Mouse (Mus musculus): Measurements from ENCODE around the gene Adgrv1. TPM values are rescaled to one million over a fixed set of nuclear protein-coding genes. Genes with fewer than 3 reads are reported as not detected.
A peak's percentile ranks its signal among the peaks of the same experiment; 100 is the strongest.
"Not testable (repeated sequence)": the region's sequence is repeated elsewhere in the genome, so short reads cannot be mapped to it uniquely, and the experiment has no call there.

Adgrv1 gene
- total RNA-seq, 2 experiments from 2014 or later: 1.5 to 1.9 TPM

- DNase-seq (ENCODE audit: low spot score in 2 of 2): not testable (repeated sequence)
Observed at GRCm38 (mm10) chr13:81627861-81628260, 5.1 kb downstream of the Adgrv1 start.

DNA sequence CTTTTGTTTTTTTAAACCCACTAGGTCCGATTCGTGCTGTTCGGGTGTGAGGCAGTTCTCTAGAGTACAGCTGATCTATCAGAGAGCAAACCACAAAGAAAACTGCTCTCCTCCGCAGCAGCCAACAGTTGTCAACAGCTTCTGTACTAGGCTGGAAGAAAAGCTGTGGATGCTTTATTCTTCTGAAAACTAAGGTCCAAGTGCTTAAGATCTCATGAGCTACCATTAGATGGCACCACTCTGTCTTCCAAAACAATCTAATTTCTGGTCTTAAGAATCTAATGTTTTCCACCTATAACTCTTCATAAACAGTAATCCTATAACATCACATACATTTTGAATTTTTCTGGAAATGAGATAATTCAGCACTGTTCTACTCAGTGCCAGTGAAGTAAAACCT lies 22.6 kb downstream of the Adgrv1 start:
- no peak for DNase-seq (ENCODE audit: low spot score in 2 of 2)

- no peak for DNase-seq (ENCODE audit: low spot score in 2 of 2)
Observed at GRCm38 (mm10) chr13:81606991-81607390, 26.0 kb downstream of the Adgrv1 start.

DNA sequence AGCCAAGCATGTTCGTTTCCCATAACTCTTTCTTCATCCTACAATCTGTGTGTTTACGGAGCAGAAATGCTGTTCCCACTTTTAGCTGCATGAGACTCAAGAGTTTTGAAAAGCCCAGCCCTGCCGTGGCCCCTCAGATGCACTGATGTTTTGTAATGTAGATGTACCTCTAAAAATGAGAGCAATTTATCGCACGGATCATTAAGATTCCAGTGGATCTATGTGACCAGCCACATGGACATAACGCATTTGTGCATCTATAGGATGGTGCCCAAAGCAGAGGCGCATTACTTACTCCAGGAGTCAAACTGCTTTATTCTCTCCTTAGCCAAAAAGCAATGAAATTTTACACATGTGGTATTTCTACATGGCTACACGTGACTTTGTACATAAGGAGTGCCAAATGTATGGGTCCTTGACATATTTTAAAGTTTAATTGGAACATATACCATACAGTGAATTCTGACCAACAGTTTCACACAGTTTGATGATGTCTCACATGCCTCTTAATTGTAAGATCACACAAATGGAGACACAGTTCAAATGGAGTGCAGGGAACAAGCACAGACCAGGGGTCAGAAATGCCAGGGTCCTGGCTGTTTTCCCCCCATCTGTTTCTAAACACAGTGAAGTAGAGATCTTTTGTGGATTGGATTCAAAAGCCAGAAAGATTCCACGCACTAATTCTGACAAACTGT lies 35.9 kb downstream of the Adgrv1 start:
- no peak for DNase-seq (ENCODE audit: low spot score in 2 of 2)

GRCm38 (mm10) chr13:81578692-81579091 lies 54.3 kb downstream of the Adgrv1 start:
- no peak for DNase-seq (ENCODE audit: low spot score in 2 of 2)

DNA sequence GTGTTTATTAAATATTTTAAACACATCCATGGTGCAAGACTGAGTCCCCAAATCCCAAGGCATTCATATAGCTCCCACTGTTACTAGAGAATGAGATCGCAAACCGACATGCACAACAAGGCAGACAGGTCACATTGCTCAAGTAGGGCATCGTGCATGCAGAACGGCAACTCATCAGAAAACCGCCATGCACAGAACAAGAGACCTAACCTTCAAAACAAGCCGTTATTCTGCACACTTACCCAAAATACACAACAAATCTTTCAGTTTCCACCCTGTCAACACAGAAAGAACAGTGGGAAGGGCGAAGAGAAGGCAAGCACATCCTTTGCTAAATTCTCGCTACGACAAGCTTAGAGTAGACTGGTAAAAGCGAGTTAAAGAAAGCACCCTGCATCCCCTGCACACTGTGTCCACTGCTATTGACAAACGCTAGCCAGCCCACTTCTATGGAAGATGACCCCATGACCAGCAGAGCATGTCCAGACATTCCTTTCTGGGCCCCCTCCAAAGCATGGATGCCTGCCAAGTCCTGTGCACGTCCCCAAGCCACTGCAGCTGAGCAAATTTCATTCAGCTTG lies 62.6 kb downstream of the Adgrv1 start:
- no peak for DNase-seq (ENCODE audit: low spot score in 2 of 2)

DNA sequence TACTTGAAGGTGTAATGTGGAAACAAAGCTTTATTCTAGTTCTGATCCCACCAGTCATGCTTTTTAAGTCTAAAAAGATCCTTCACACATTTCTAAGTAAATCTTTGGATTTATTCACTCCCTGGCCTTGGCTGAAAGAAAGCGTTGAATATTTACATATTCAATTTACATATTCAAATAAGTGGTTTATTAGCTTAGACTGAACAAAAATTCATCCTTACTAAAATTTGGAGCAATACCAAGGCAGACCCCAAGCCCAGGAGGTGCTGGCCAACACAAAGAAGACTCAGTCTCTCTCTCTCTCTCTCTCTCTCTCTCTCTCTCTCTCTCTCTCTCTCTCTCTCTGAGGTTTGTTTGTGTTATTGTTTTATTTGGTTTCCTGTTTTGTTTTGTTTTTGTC lies 82.9 kb downstream of the Adgrv1 start:
- DNase-seq (ENCODE audit: low spot score in 2 of 2): no peak

GRCm38 (mm10) chr13:81534916-81535315 lies 98.0 kb downstream of the Adgrv1 start:
- no peak for DNase-seq (ENCODE audit: low spot score in 2 of 2)

- DNase-seq (ENCODE audit: low spot score in 2 of 2): no peak
Observed at GRCm38 (mm10) chr13:81526687-81527086, 106.3 kb downstream of the Adgrv1 start.

DNA sequence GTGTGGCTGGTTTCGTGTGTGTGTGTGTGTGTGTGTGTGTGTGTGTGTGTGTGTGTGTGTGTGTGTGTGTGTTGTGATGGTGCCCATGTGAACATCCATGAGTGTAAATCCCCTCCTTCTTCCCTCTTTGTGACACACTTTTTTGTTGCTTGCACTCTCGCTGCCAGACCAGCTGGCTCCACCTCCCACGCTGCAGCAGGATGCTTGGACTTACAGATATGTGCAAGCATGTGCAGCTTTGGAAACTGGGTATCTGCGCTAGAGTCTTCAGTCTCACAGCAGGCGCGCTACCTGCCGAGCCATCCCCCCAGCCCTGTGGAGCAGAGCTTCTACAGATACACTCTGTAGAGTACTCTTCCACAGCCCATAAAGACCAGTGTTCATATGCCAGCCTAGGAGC lies 122.8 kb downstream of the Adgrv1 start:
- no peak for DNase-seq (ENCODE audit: low spot score in 2 of 2)

DNA sequence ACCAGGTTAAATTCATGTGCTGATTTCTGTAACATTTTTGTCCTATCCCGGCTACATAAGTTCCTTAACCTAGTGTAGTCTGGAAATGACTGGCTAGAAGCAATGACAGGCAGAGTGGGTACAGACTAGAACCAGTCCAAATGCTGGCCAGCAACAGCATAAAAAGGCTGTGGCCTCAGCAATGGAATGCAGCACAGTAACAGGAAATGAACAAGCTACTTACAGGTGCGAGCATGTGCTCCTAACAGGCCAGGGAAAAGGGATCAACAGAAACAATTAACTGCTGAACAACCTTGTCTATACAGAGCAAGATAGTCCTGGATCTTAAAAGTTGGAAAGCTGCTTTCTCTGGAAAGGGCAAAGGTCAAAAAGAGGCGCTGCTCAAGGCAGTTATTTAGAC lies 135.9 kb downstream of the Adgrv1 start:
- no peak for DNase-seq (ENCODE audit: low spot score in 2 of 2)

DNA sequence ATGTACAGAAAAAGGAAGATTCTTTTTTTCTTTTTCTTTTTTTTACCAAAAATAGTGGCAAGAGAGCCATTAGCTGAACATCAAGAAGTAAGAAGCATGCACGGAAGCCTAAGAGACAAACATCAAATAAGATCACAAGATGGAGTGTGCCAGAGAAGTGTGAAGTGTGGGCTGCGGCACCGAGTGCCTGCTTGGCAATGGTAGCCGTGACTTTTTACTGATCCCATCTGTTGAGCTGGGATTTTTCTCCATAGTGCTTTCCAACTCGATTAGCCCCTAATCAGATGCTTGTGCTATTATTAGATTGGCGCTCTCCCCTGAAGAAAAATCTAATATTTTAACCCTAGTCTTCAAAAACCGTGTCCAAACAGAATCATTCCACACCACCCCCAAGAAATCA lies 141.0 kb downstream of the Adgrv1 start:
- DNase-seq (ENCODE audit: low spot score in 2 of 2): no peak

- DNase-seq (ENCODE audit: low spot score in 2 of 2): no peak
Observed at GRCm38 (mm10) chr13:81486980-81487379, 146.0 kb downstream of the Adgrv1 start.

GRCm38 (mm10) chr13:81473750-81474149 lies 159.2 kb downstream of the Adgrv1 start:
- no peak for DNase-seq (ENCODE audit: low spot score in 2 of 2)

DNA sequence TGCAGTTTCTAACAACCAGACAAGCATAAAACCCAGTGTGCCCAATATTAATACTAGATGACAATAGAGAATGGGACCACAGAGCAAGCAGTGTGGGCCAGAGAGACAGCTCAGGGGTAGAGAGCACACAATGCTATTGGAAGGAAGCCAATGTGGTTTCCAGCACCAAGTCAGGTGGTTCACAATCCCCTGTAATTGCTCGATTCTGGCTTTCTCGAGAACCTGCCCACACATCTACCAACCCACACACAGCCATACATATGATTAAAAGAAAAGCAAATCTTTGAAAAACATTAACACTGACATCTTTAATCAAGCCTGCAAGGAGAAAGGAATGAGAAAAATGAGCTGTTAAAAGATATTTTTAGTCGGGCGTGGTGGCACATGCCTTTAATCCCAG lies 166.3 kb downstream of the Adgrv1 start:
- DNase-seq (ENCODE audit: low spot score in 2 of 2): no peak

- DNase-seq (ENCODE audit: low spot score in 2 of 2): no peak
Observed at GRCm38 (mm10) chr13:81465794-81466193, 167.2 kb downstream of the Adgrv1 start.

- DNase-seq (ENCODE audit: low spot score in 2 of 2): no peak
Observed at GRCm38 (mm10) chr13:81449630-81450029, 183.3 kb downstream of the Adgrv1 start.

DNA sequence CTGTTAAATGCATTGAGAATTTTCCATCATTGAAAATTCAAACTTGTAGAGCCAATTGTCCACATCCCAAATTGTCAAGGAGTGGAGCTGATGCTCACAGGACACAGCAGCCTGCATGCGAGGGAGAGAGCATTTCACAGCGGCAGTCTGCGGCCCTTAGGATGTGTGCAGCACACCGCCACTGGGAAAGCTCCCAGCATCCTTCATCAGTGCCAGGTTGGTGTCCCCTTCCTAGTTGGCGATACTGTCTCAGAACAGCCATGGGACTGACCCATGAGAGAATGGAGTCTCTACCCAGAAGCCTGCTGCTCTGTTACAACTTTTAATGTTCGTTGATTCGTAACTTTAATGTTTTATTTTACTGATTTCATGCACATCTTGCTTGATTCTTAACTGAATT lies 183.8 kb downstream of the Adgrv1 start:
- no peak for DNase-seq (ENCODE audit: low spot score in 2 of 2)

DNA sequence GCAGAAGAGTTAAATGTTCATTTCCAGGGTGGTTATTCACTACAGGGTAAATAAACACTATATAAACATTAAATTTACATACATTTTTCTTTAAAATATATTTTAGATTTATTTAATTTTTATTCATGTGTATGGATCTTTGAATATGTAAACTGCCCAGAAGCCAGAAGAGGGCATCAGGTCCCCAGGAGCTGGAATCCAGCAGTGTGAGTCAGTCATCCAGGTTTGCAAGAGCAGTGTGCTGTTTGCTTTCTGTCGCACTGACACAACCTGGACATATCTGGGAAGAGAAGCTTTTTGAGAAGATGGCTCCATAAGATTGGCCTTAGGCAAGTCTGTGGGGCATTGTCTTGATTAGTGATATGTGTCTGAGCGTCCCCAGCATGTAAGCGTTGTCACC lies 191.5 kb downstream of the Adgrv1 start:
- DNase-seq (ENCODE audit: low spot score in 2 of 2): no peak

GRCm38 (mm10) chr13:81439390-81440025 lies 193.4 kb downstream of the Adgrv1 start:
- DNase-seq (ENCODE audit: low spot score in 2 of 2): peak; percentile 63 to 74

DNA sequence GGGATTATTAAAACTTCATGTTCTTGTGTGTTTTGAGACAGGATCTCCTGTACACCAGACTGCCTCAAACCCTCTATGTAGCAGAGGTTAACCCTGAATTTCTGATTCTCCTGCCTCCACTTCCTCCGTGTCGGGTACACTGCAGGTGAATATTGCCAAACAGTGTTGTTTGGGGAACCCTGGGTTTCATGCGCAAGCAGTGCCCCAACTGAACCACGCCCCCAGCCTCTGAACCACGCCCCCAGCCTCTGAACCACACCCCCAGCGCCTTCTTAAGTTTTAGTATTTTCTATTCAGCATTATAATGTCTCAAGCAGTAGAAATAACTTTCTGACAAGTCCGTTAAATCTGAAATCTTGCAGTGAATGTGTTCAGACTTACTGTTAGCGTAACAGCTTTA lies 195.9 kb downstream of the Adgrv1 start:
- DNase-seq (ENCODE audit: low spot score in 2 of 2): no peak

- peak; percentile 56 to 60 for DNase-seq (ENCODE audit: low spot score in 2 of 2)
Observed at GRCm38 (mm10) chr13:81426896-81427755, 205.8 kb downstream of the Adgrv1 start.

All from adrenal gland, adult 18-20 months (tissue).